Mouse (Mus musculus) forebrain, embryonic 12.5 days (tissue): ENCODE results near the gene Cebpb. TPM values are rescaled to one million over a fixed set of nuclear protein-coding genes. Genes with fewer than 3 reads are reported as not detected.

Experiments used
- microRNA-seq: library from miRNA; unstranded; fragments of <30 nt; microRNA quantifications from one replicate; pipeline ENCODE4, GENCODE M21; 2017
- polyA plus RNA-seq: library from polyadenylated mRNA; unstranded; fragments of >200 nt; fragmentation: Nextera tagmentation; extraction: Ambion mirVana; gene quantifications from 2 replicates; pipeline ENCODE4 v1.2.1, GENCODE M21; 2016

The Cebpb gene
- polyA plus RNA-seq, 1 experiment from 2014 or later = 1.5 TPM

Small RNAs within 50 kb of the gene (microRNA-seq; reads per million reads assigned to microRNA genes)
- not detected for gene Gm22355

Other genes starting within 250 kb of the Cebpb start
- gene Rnf114, start 196.3 kb upstream of the Cebpb start, polyA plus RNA-seq = 126 and 129 TPM in 2 replicates
- 19.6 and 23.0 TPM in 2 replicates for gene Spata2, start 196.0 kb upstream of the Cebpb start, polyA plus RNA-seq
- gene Snai1, start 150.7 kb upstream of the Cebpb start, polyA plus RNA-seq = 11.8 and 14.6 TPM in 2 replicates
- gene Ube2v1, start 56.8 kb upstream of the Cebpb start, polyA plus RNA-seq = 303 and 311 TPM in 2 replicates
- gene Gm20431, start 27.4 kb upstream of the Cebpb start, polyA plus RNA-seq = 7.5 and 10.2 TPM in 2 replicates
- gene Tmem189, start 907 bp downstream of the Cebpb start, polyA plus RNA-seq = 31.2 and 34.5 TPM in 2 replicates
- gene Ptpn1, start 243.1 kb downstream of the Cebpb start, polyA plus RNA-seq = 94.1 and 104 TPM in 2 replicates